Mouse (Mus musculus): ENCODE data around the gene Adam1b.
"Not testable (repeated sequence)": the region's sequence is repeated elsewhere in the genome, so short reads cannot be mapped to it uniquely, and the experiment has no call there.

The Adam1b gene

GRCm38 (mm10) chr5:121503231-121503630 lies at the start of gene Adam1b:
Gene Adam1b (minus strand): TSS chr5:121503435.
- DNase-seq (ENCODE audit: low read depth, low spot score) = no peak

- no peak for DNase-seq (ENCODE audit: low read depth, low spot score)
Measured at GRCm38 (mm10) chr5:121549196-121549595, 46.0 kb upstream of the Adam1b start.

GRCm38 (mm10) chr5:121547084-121547483 lies 43.8 kb upstream of the Adam1b start:
- DNase-seq (ENCODE audit: low read depth, low spot score) = no peak

GRCm38 (mm10) chr5:121546530-121546895 lies 43.3 kb upstream of the Adam1b start:
- DNase-seq (ENCODE audit: low read depth, low spot score) = peak; percentile 76

GRCm38 (mm10) chr5:121545793-121546529 lies 42.7 kb upstream of the Adam1b start, which contains the start of gene Mapkapk5:
Gene Mapkapk5 (minus strand): TSS chr5:121545905.
- peak; percentile 97 for DNase-seq (ENCODE audit: low read depth, low spot score)

- peak; percentile 39 for DNase-seq (ENCODE audit: low read depth, low spot score)
Measured at GRCm38 (mm10) chr5:121544910-121545792, 41.9 kb upstream of the Adam1b start, which contains the start of the genes Adam1a and Gm42878. Gene Adam1a (minus strand): TSS chr5:121545482. Gene Gm42878 (minus strand): TSS chr5:121545482.

- no peak for DNase-seq (ENCODE audit: low read depth, low spot score)
Measured at GRCm38 (mm10) chr5:121543370-121543769, 40.1 kb upstream of the Adam1b start.

GRCm38 (mm10) chr5:121541235-121541634 lies 38.0 kb upstream of the Adam1b start:
- DNase-seq (ENCODE audit: low read depth, low spot score) = peak; percentile 73

- DNase-seq (ENCODE audit: low read depth, low spot score) = peak; percentile 79
Measured at GRCm38 (mm10) chr5:121540066-121540465, 36.8 kb upstream of the Adam1b start.

GRCm38 (mm10) chr5:121537588-121537987 lies 34.4 kb upstream of the Adam1b start:
- DNase-seq (ENCODE audit: low read depth, low spot score) = no peak

- peak; percentile 86 for DNase-seq (ENCODE audit: low read depth, low spot score)
Measured at GRCm38 (mm10) chr5:121536921-121537555, 33.8 kb upstream of the Adam1b start.

GRCm38 (mm10) chr5:121535116-121535515 lies 31.9 kb upstream of the Adam1b start:
- no peak for DNase-seq (ENCODE audit: low read depth, low spot score)

GRCm38 (mm10) chr5:121534521-121534920 lies 31.3 kb upstream of the Adam1b start:
- DNase-seq (ENCODE audit: low read depth, low spot score) = peak; percentile 86

- peak; percentile 83 for DNase-seq (ENCODE audit: low read depth, low spot score)
Measured at GRCm38 (mm10) chr5:121526961-121527360, 23.7 kb upstream of the Adam1b start.

- DNase-seq (ENCODE audit: low read depth, low spot score) = no peak
Measured at GRCm38 (mm10) chr5:121526526-121526925, 23.3 kb upstream of the Adam1b start.

GRCm38 (mm10) chr5:121525774-121526450 lies 22.7 kb upstream of the Adam1b start:
- no peak for DNase-seq (ENCODE audit: low read depth, low spot score)

GRCm38 (mm10) chr5:121519758-121520157 lies 16.5 kb upstream of the Adam1b start:
- peak; percentile 48 for DNase-seq (ENCODE audit: low read depth, low spot score)

GRCm38 (mm10) chr5:121518983-121519382 lies 15.7 kb upstream of the Adam1b start:
- DNase-seq (ENCODE audit: low read depth, low spot score) = no peak

- no peak for DNase-seq (ENCODE audit: low read depth, low spot score)
Measured at GRCm38 (mm10) chr5:121510009-121510408, 6.8 kb upstream of the Adam1b start.

GRCm38 (mm10) chr5:121506846-121507245 lies 3.6 kb upstream of the Adam1b start:
- peak; percentile 59 for DNase-seq (ENCODE audit: low read depth, low spot score)

- not testable (repeated sequence) for DNase-seq (ENCODE audit: low read depth, low spot score)
Measured at GRCm38 (mm10) chr5:121501424-121501996, 1.7 kb downstream of the Adam1b start.
